Mouse (Mus musculus): Measurements from ENCODE around the gene Ensa.

The Ensa gene

GRCm38 (mm10) chr3:95681365-95681764 lies 56.6 kb downstream of the Ensa start:
- no peak for DNase-seq (ENCODE audit: low spot score)

Data from spleen, adult 12 weeks (tissue).